In the genomic region with DNA sequence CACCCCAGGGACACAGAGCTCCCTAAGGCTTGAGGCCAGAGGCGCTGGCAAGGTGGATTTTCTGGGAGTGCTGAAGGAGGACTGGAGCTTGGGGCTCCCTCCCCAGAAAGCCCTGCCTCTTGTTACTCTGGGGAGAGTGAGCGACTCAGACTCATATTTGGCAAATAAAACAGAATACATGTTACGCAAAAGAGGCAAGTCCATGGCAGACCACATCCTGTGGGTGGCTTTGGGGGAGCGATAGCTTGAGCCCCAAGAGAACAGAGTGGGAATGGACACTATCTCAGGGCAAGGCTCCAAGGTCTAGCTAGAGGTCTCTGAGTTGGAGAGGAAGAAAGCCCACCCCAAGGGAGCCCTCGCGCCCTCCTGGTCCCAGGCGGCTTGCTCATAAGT, we compare ENCODE assay signal across 9 mouse cellular contexts. TPM values are rescaled to one million over a fixed set of nuclear protein-coding genes. Genes with fewer than 3 reads are reported as not detected.
DNase-seq lines count a peak whose midpoint lies in the region; ATAC-seq and TF ChIP-seq lines count a peak whose summit lies in the region.
"Had no signal": no experiment of that assay in that cellular context is flagged by ENCODE, and none has a peak within 500 bp of the region (broad histone marks: within the 10 kb centered on the region; RNA-seq: fewer than 3 reads in every experiment).

No protein-coding gene starts in this region.

- H3K36me3 ChIP-seq in stomach, embryonic 16.5 days (ENCODE audit: control insufficient read depth, insufficient read depth, low read length): no peaks in the 10 kb centered on the region

- H3K9ac ChIP-seq in stomach, embryonic 16.5 days (ENCODE audit: low read length): peak overlapping the region; percentile 24

- no peak overlapping the region for H3K4me3 ChIP-seq in embryonic fibroblast, embryonic 13.5 days (ENCODE audit: insufficient read depth, low read length)
- H3K4me3 ChIP-seq in stomach, embryonic 16.5 days (replicated peaks; ENCODE audit: low read length): no peak overlapping the region

- TF ChIP-seq CTCF in embryonic fibroblast, embryonic 13.5 days (IDR thresholded peaks at IDR 0.05; ENCODE audit: borderline replicate concordance, insufficient read depth, low read length): no peak

- peak overlapping the region; percentile 30 for H3K4me2 ChIP-seq in stomach, embryonic 16.5 days (ENCODE audit: low read depth, low read length)

- H3K4me1 ChIP-seq in embryonic fibroblast, embryonic 13.5 days (ENCODE audit: control insufficient read depth, insufficient read depth, low read length): peaks cover 26% of the 10 kb centered on the region
- peaks cover 37% of the 10 kb centered on the region for H3K4me1 ChIP-seq in stomach, embryonic 16.5 days (ENCODE audit: control insufficient read depth, insufficient read depth, low read length)

- H3K27me3 ChIP-seq in stomach, embryonic 16.5 days (ENCODE audit: control insufficient read depth, insufficient read depth, low read length): no peaks in the 10 kb centered on the region

- TF ChIP-seq POLR2A in embryonic fibroblast, embryonic 13.5 days (IDR thresholded peaks at IDR 0.05; ENCODE audit: low read depth, low read length): peak; percentile 11; the same call in 1 of the 2 replicates

- 70% methylated on average over 7 of the region's 7 CpGs for WGBS in stomach, embryonic 16.5 days

- H3K27ac ChIP-seq in embryonic fibroblast, embryonic 13.5 days (ENCODE audit: insufficient read depth, low read length): peak overlapping the region; percentile 90
- H3K27ac ChIP-seq in stomach, embryonic 16.5 days (ENCODE audit: low read length): peak overlapping the region; percentile 94

- no peaks in the 10 kb centered on the region for H3K9me3 ChIP-seq in stomach, embryonic 16.5 days (replicated peaks; ENCODE audit: control insufficient read depth, low read length)

- DNase-seq in spleen, postnatal 36 days (ENCODE audit: low spot score in 2 of 2): peak; percentile 57 to 64
- DNase-seq in spleen, postnatal 14 days (ENCODE audit: low spot score in 2 of 2): no peak
- DNase-seq in kidney, postnatal 14 days: peak; percentile 53
- no peak for DNase-seq in cerebellum, adult 11 months
- no peak for DNase-seq in lung, postnatal 36 days
- no peak for DNase-seq in layer of hippocampus, postnatal 36 days

- ATAC-seq in stomach, embryonic 16.5 days (ENCODE audit: insufficient read depth, low FRiP score): no peak

RNA-seq across cellular contexts. Expression of a gene that starts 4.4 kb away (rescaled TPM):
- polyA plus RNA-seq in embryonic fibroblast, embryonic 13.5 days (2011; ENCODE audit: insufficient read length, low read depth, missing spikeins): 6.0 and 8.9 TPM in 2 replicates
- polyA plus RNA-seq in stomach, embryonic 16.5 days (2015; fragmentation: Nextera tagmentation; extraction: Ambion mirVana): 1.6 and 2.1 TPM in 2 replicates
- total RNA-seq in layer of hippocampus, postnatal 36 days (2021): 1 to 10 TPM in 1 of 2 experiments, under 1 TPM in 1; 0.83 to 1.2 TPM

RNA-seq across cellular contexts. Expression of a gene that starts 38.3 kb away (rescaled TPM):
- polyA plus RNA-seq in embryonic fibroblast, embryonic 13.5 days (2011; ENCODE audit: insufficient read length, low read depth, missing spikeins): 21.8 and 35.7 TPM in 2 replicates
- polyA plus RNA-seq in stomach, embryonic 16.5 days (2015; fragmentation: Nextera tagmentation; extraction: Ambion mirVana): 41.5 and 45.0 TPM in 2 replicates
- total RNA-seq in layer of hippocampus, postnatal 36 days (2021): 100 to 1,000 TPM; 112 to 118 TPM

RNA-seq across cellular contexts. Expression of a gene that starts 56.8 kb away (rescaled TPM):
- polyA plus RNA-seq in embryonic fibroblast, embryonic 13.5 days (2011; ENCODE audit: insufficient read length, low read depth, missing spikeins): 15.5 and 16.8 TPM in 2 replicates
- 17.2 and 20.5 TPM in 2 replicates for polyA plus RNA-seq in stomach, embryonic 16.5 days (2015; fragmentation: Nextera tagmentation; extraction: Ambion mirVana)
- total RNA-seq in layer of hippocampus, postnatal 36 days (2021): 10 to 100 TPM; 16.2 to 16.5 TPM

RNA-seq across cellular contexts. Expression of a gene that starts 57.8 kb away (rescaled TPM):
- polyA plus RNA-seq in embryonic fibroblast, embryonic 13.5 days (2011; ENCODE audit: insufficient read length, low read depth, missing spikeins): not detected in 2 replicates
- polyA plus RNA-seq in stomach, embryonic 16.5 days (2015; fragmentation: Nextera tagmentation; extraction: Ambion mirVana): 0.10 and 0.31 TPM in 2 replicates
- total RNA-seq in layer of hippocampus, postnatal 36 days (2021): under 1 TPM; 0.62 to 0.76 TPM
- total RNA-seq: gastrocnemius, adult 8-10 months had no signal

Comparison
In these comparisons a context has a peak if more than half of its experiments do, and no peak if none do; other contexts are left out.
1. DNase-seq: peak in spleen, postnatal 36 days (2 of 2) and kidney, postnatal 14 days (single experiment); none in spleen, postnatal 14 days (0 of 2), cerebellum, adult 11 months (single experiment), lung, postnatal 36 days (single experiment) and layer of hippocampus, postnatal 36 days (0 of 2).